Mouse (Mus musculus): ENCODE data around the gene Bpifa3. TPM values are rescaled to one million over a fixed set of nuclear protein-coding genes. Genes with fewer than 3 reads are reported as not detected.

The Bpifa3 gene
- polyA plus RNA-seq, 1 experiment from 2014 or later = not detected

DNA sequence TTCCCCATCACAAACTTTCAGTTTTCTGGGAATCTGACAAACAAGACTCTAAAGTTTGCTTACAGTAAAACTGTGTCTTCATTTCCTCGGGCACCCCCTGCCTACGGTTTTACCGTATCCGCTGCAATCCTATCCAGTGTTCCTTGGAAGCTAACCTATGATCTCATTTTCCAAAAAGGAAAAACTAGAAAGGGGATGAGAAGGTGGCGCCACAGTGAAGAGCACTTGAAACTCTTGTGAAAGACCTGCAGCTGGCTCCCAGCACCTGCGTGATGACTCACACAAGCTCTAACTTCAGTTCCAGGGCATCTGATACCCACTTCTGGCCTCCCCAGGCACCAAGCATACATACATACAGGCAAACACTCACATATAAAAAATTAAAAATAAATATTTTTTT is 55.2 kb downstream of the Bpifa3 start:
- H3K27me3 ChIP-seq (replicated peaks) = no peaks in the 10 kb centered on the region
- no peaks in the 10 kb centered on the region for H3K36me3 ChIP-seq
- H3K4me3 ChIP-seq (replicated peaks) = no peak overlapping the region
- H3K9me3 ChIP-seq = no peaks in the 10 kb centered on the region
- no peaks in the 10 kb centered on the region for H3K4me1 ChIP-seq (replicated peaks)
- 83% methylated on average over 6 of the region's 6 CpGs for WGBS
- no peak overlapping the region for H3K9ac ChIP-seq
- H3K4me2 ChIP-seq (replicated peaks) = no peak overlapping the region
- H3K27ac ChIP-seq = no peak overlapping the region
- ATAC-seq = no peak

DNA sequence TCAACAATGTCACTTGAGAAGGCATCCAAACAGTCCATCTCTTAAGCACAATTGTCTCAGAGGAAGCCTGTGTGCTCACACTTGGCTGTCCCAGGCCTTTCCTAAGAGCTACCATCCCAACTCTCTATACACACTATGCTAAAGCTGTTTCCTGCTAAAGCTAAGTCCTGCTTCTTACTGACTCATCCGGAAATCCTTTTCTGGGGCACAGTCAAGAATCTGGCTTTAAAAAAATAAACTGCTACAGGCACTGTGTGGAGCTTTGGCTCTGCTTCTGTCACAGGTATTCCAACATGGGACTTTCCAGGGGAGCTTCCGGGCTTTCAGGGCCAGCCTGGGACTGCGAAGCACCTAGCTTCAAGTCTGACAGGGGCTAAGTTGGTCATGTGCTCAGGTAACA is 55.6 kb downstream of the Bpifa3 start:
- no peaks in the 10 kb centered on the region for H3K9me3 ChIP-seq
- H3K27ac ChIP-seq = no peak overlapping the region
- no peak for ATAC-seq
- H3K4me3 ChIP-seq (replicated peaks) = no peak overlapping the region
- WGBS = 68% methylated on average over 3 of the region's 3 CpGs
- no peaks in the 10 kb centered on the region for H3K27me3 ChIP-seq (replicated peaks)
- H3K9ac ChIP-seq = no peak overlapping the region
- no peak overlapping the region for H3K4me2 ChIP-seq (replicated peaks)
- H3K36me3 ChIP-seq = no peaks in the 10 kb centered on the region
- no peaks in the 10 kb centered on the region for H3K4me1 ChIP-seq (replicated peaks)

DNA sequence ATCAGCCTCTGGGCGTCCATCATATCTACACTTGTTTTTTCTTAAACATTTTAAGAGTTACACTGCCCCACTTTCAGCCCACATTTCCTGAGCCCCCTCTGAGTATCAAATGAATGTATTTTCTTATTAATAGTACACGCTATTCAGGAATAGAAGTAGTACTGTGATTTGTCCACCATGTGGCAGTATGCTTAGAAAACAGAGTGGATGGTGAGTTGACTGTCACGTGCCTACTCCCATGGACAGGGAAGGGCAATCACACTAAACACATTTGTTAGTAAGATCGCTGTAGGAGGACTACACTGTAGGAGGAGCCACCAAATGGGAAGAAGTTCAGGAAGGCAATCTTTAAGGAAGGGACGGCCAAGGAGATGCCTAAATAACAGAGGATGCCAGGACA is 57.3 kb downstream of the Bpifa3 start:
- WGBS = 37% methylated on average over 5 of the region's 5 CpGs
- no peak for ATAC-seq
- Histone ChIP-seq H3K4me3 (replicated peaks) (no peak overlapping the region), H3K9ac (no peak overlapping the region), H3K27me3 (replicated peaks) (no peaks in the 10 kb centered on the region), H3K27ac (no peak overlapping the region), H3K9me3 (no peaks in the 10 kb centered on the region), H3K4me2 (replicated peaks) (no peak overlapping the region), H3K36me3 (no peaks in the 10 kb centered on the region), H3K4me1 (replicated peaks) (no peaks in the 10 kb centered on the region)

Other genes with a start within 250 kb of the Bpifa3 start
- not detected in 2 replicates for gene Bpifb6, start 229.9 kb upstream of the Bpifa3 start, polyA plus RNA-seq (2015; fragmentation: Nextera tagmentation; extraction: Ambion mirVana)
- not detected in 2 replicates for gene Bpifb3, start 212.1 kb upstream of the Bpifa3 start, polyA plus RNA-seq (2015; fragmentation: Nextera tagmentation; extraction: Ambion mirVana)
- not detected in 2 replicates for gene Bpifb4, start 192.1 kb upstream of the Bpifa3 start, polyA plus RNA-seq (2015; fragmentation: Nextera tagmentation; extraction: Ambion mirVana)
- gene Bpifa6, start 155.4 kb upstream of the Bpifa3 start, polyA plus RNA-seq (2015; fragmentation: Nextera tagmentation; extraction: Ambion mirVana) = not detected in 2 replicates
- gene Bpifa2, start 122.1 kb upstream of the Bpifa3 start, polyA plus RNA-seq (2015; fragmentation: Nextera tagmentation; extraction: Ambion mirVana) = not detected in 2 replicates
- not detected in 2 replicates for gene Bpifa1, start 12.5 kb downstream of the Bpifa3 start, polyA plus RNA-seq (2015; fragmentation: Nextera tagmentation; extraction: Ambion mirVana)
- gene Bpifa5, start 32.3 kb downstream of the Bpifa3 start, polyA plus RNA-seq (2015; fragmentation: Nextera tagmentation; extraction: Ambion mirVana) = not detected in 2 replicates
- gene Bpifb1, start 60.5 kb downstream of the Bpifa3 start, polyA plus RNA-seq (2015; fragmentation: Nextera tagmentation; extraction: Ambion mirVana) = 0.25 and 8.3 TPM in 2 replicates
- 0.09 and 0.13 TPM in 2 replicates for gene Bpifb5, start 93.4 kb downstream of the Bpifa3 start, polyA plus RNA-seq (2015; fragmentation: Nextera tagmentation; extraction: Ambion mirVana)
- not detected in 2 replicates for gene Bpifb9a, start 127.5 kb downstream of the Bpifa3 start, polyA plus RNA-seq (2015; fragmentation: Nextera tagmentation; extraction: Ambion mirVana)
- not detected in 2 replicates for gene Bpifb9b, start 176.9 kb downstream of the Bpifa3 start, polyA plus RNA-seq (2015; fragmentation: Nextera tagmentation; extraction: Ambion mirVana)
- 16.9 and 18.1 TPM in 2 replicates for gene Cdk5rap1, start 242.7 kb downstream of the Bpifa3 start, polyA plus RNA-seq (2015; fragmentation: Nextera tagmentation; extraction: Ambion mirVana)

Data from intestine, embryonic 15.5 days (tissue).